ENCODE assay signal across 8 mouse cellular contexts in the genomic region with DNA sequence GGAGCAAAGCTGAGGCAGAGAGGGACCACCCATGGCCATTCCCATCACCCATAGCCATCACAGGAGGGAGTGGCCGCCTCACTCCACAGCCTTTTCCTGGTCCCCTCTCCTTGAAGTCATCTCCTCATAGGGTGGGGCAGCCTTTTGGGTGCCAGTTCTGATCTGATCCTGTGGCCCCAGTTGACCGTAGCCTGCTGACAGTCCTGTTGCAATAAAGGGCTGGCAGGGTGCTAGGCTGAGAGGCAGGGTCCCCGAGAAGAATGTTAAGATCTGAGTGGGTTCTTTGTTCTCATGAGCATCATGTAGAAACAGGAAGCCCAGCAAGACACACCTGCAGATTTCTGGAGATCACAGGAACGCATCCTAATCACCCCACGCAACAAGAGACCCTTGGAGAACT. TPM values are rescaled to one million over a fixed set of nuclear protein-coding genes. Genes with fewer than 3 reads are reported as not detected.
DNase-seq lines count a peak whose midpoint lies in the region; ATAC-seq and TF ChIP-seq lines count a peak whose summit lies in the region.

No protein-coding gene starts in this region.

- no peaks in the 10 kb centered on the region for H3K9me3 ChIP-seq in liver, embryonic 14.5 days (ENCODE audit: control insufficient read depth, low read length)

- TF ChIP-seq EP300 in liver, embryonic 14.5 days (IDR thresholded peaks at IDR 0.05; ENCODE audit: low read depth): no peak

- DNase-seq in testis, postnatal 14 days (ENCODE audit: low spot score): peak; percentile 4
- no peak for DNase-seq in testis, postnatal 10 days (ENCODE audit: low spot score)
- DNase-seq in heart, postnatal 4 days: peak; percentile 24
- DNase-seq in liver, embryonic 14.5 days (ENCODE audit: low read depth in 3 of 3, low spot score in 3 of 3): no peak
- DNase-seq in right cerebral cortex, postnatal 36 days (ENCODE audit: low spot score in 2 of 2): no peak
- no peak for DNase-seq in frontal cortex, adult 2 months (ENCODE audit: extremely low spot score in 1 of 2, low spot score in 1 of 2)

- no peak for TF ChIP-seq CTCF in liver, embryonic 14.5 days (IDR thresholded peaks at IDR 0.05; ENCODE audit: low read depth)
- no peak for TF ChIP-seq CTCF in small intestine, adult 2 months (IDR thresholded peaks at IDR 0.05; ENCODE audit: extremely low read depth, insufficient read length, insufficient replicate concordance, low read depth, low read length)

- ATAC-seq in liver, embryonic 14.5 days (ENCODE audit: insufficient read depth): no peak
- ATAC-seq in granulocyte monocyte progenitor cell, adult 5-6 weeks (replicated peaks; ENCODE audit: poor library complexity, severe bottlenecking): no peak

- H3K27ac ChIP-seq in liver, embryonic 14.5 days: no peak overlapping the region
- no peak overlapping the region for H3K27ac ChIP-seq in small intestine, adult 2 months (ENCODE audit: insufficient read depth, low read depth, low read length)

- H3K4me2 ChIP-seq in liver, embryonic 14.5 days (ENCODE audit: low read depth): peak overlapping the region; percentile 85

- H3K9ac ChIP-seq in liver, embryonic 14.5 days (replicated peaks): no peak overlapping the region

- no peaks in the 10 kb centered on the region; the same call in 1 of the 2 replicates for H3K27me3 ChIP-seq in liver, embryonic 14.5 days (ENCODE audit: control insufficient read depth, insufficient read depth, low read length)
- no peaks in the 10 kb centered on the region for H3K27me3 ChIP-seq in small intestine, adult 2 months (ENCODE audit: control insufficient read depth, insufficient read depth, low read length)

- peaks cover 53 to 61% of the 10 kb centered on the region in 2 experiments for H3K4me1 ChIP-seq in liver, embryonic 14.5 days (replicated peaks; ENCODE audit: control insufficient read depth in 2 of 2, insufficient read depth in 2 of 2, low read length in 1 of 2)
- peaks cover 10% of the 10 kb centered on the region for H3K4me1 ChIP-seq in small intestine, adult 2 months (ENCODE audit: control insufficient read depth, insufficient read depth, insufficient read length, low read length)

- 74% methylated on average over 5 of the region's 5 CpGs for WGBS in liver, embryonic 14.5 days (ENCODE audit: insufficient replicate concordance)
- 80% methylated on average over 5 of the region's 5 CpGs for WGBS in small intestine, adult 2 months

- peak overlapping the region in 1 of 2 experiments; percentile 56; a peak in 1 of 4 replicates for H3K4me3 ChIP-seq in liver, embryonic 14.5 days (ENCODE audit: insufficient read depth in 1 of 2, low read depth in 2 of 2, low read length in 2 of 2)
- peak overlapping the region; percentile 10; the same call in 1 of the 2 replicates for H3K4me3 ChIP-seq in small intestine, adult 2 months (ENCODE audit: low read depth, low read length)

- H3K36me3 ChIP-seq in liver, embryonic 14.5 days (replicated peaks; ENCODE audit: control insufficient read depth, insufficient read depth, low read depth): no peaks in the 10 kb centered on the region
- H3K36me3 ChIP-seq in small intestine, adult 2 months (ENCODE audit: control insufficient read depth, insufficient read depth, low read length): no peaks in the 10 kb centered on the region

- TF ChIP-seq POLR2A in small intestine, adult 2 months (IDR thresholded peaks at IDR 0.05; ENCODE audit: low read depth, low read length): no peak

RNA-seq across cellular contexts. Expression of a gene that starts 1.1 kb away (rescaled TPM):
- 10 to 100 TPM; 40.3 to 40.6 TPM for total RNA-seq in heart, postnatal 4 days (2021)
- 1.6 and 2.1 TPM in 2 replicates for polyA plus RNA-seq in liver, embryonic 14.5 days (2012; rRNA removed)
- polyA plus RNA-seq in liver, embryonic 14.5 days (2014; fragmentation: Nextera tagmentation; extraction: Ambion mirVana): 0.71 and 0.76 TPM in 2 replicates
- 2.2 and 3.3 TPM in 2 replicates for polyA plus RNA-seq in small intestine, adult 2 months (2012; rRNA removed)
- not detected in 2 replicates for total RNA-seq in granulocyte monocyte progenitor cell, adult 5-6 weeks (2014; fragmentation: Nextera tagmentation)
- total RNA-seq in granulocyte monocyte progenitor cell, adult 5-6 weeks (2017): not detected in 2 replicates
- polyA plus RNA-seq in frontal cortex, adult 2 months (2012; rRNA removed): 9.7 and 10.5 TPM in 2 replicates

RNA-seq across cellular contexts. Expression of a gene that starts 5.1 kb away (rescaled TPM):
- total RNA-seq in heart, postnatal 4 days (2021): not detected
- not detected in 2 replicates for polyA plus RNA-seq in liver, embryonic 14.5 days (2012; rRNA removed)
- not detected in 2 replicates for polyA plus RNA-seq in liver, embryonic 14.5 days (2014; fragmentation: Nextera tagmentation; extraction: Ambion mirVana)
- not detected in 2 replicates for polyA plus RNA-seq in small intestine, adult 2 months (2012; rRNA removed)
- not detected in 2 replicates for total RNA-seq in granulocyte monocyte progenitor cell, adult 5-6 weeks (2014; fragmentation: Nextera tagmentation)
- total RNA-seq in granulocyte monocyte progenitor cell, adult 5-6 weeks (2017): not detected in 2 replicates
- not detected in 2 replicates for polyA plus RNA-seq in frontal cortex, adult 2 months (2012; rRNA removed)

RNA-seq across cellular contexts. Expression of a gene that starts 31.7 kb away (rescaled TPM):
- total RNA-seq in heart, postnatal 4 days (2021): 10 to 100 TPM; 23.4 to 26.0 TPM
- 105 and 125 TPM in 2 replicates for polyA plus RNA-seq in liver, embryonic 14.5 days (2012; rRNA removed)
- 129 and 153 TPM in 2 replicates for polyA plus RNA-seq in liver, embryonic 14.5 days (2014; fragmentation: Nextera tagmentation; extraction: Ambion mirVana)
- polyA plus RNA-seq in small intestine, adult 2 months (2012; rRNA removed): 52.3 and 57.2 TPM in 2 replicates
- 66.9 and 115 TPM in 2 replicates for total RNA-seq in granulocyte monocyte progenitor cell, adult 5-6 weeks (2014; fragmentation: Nextera tagmentation)
- 30.3 and 40.6 TPM in 2 replicates for total RNA-seq in granulocyte monocyte progenitor cell, adult 5-6 weeks (2017)
- 104 and 114 TPM in 2 replicates for polyA plus RNA-seq in frontal cortex, adult 2 months (2012; rRNA removed)

RNA-seq across cellular contexts. Expression of a gene that starts 41.6 kb away (rescaled TPM):
- under 1 TPM; 0.52 to 0.79 TPM for total RNA-seq in heart, postnatal 4 days (2021)
- polyA plus RNA-seq in liver, embryonic 14.5 days (2012; rRNA removed): 0.93 and 1.0 TPM in 2 replicates
- polyA plus RNA-seq in liver, embryonic 14.5 days (2014; fragmentation: Nextera tagmentation; extraction: Ambion mirVana): 0.70 and 0.78 TPM in 2 replicates
- polyA plus RNA-seq in small intestine, adult 2 months (2012; rRNA removed): 1.9 and 2.7 TPM in 2 replicates
- not detected in 2 replicates for total RNA-seq in granulocyte monocyte progenitor cell, adult 5-6 weeks (2014; fragmentation: Nextera tagmentation)
- not detected in 2 replicates for total RNA-seq in granulocyte monocyte progenitor cell, adult 5-6 weeks (2017)
- polyA plus RNA-seq in frontal cortex, adult 2 months (2012; rRNA removed): 0.23 and 0.38 TPM in 2 replicates

RNA-seq across cellular contexts. Expression of a gene that starts 51.7 kb away (rescaled TPM):
- total RNA-seq in heart, postnatal 4 days (2021): 10 to 100 TPM; 76.5 to 78.4 TPM
- 11.0 and 12.4 TPM in 2 replicates for polyA plus RNA-seq in liver, embryonic 14.5 days (2012; rRNA removed)
- 2.7 and 3.0 TPM in 2 replicates for polyA plus RNA-seq in liver, embryonic 14.5 days (2014; fragmentation: Nextera tagmentation; extraction: Ambion mirVana)
- polyA plus RNA-seq in small intestine, adult 2 months (2012; rRNA removed): 57.7 and 95.1 TPM in 2 replicates
- 14.3 and 24.3 TPM in 2 replicates for total RNA-seq in granulocyte monocyte progenitor cell, adult 5-6 weeks (2014; fragmentation: Nextera tagmentation)
- total RNA-seq in granulocyte monocyte progenitor cell, adult 5-6 weeks (2017): 16.1 and 18.6 TPM in 2 replicates
- 73.7 and 79.6 TPM in 2 replicates for polyA plus RNA-seq in frontal cortex, adult 2 months (2012; rRNA removed)

Comparison
In these comparisons a context has a peak if more than half of its experiments do, and no peak if none do; other contexts are left out.
1. DNase-seq: peak in testis, postnatal 14 days (single experiment) and heart, postnatal 4 days (single experiment); none in testis, postnatal 10 days (single experiment), liver, embryonic 14.5 days (0 of 3), right cerebral cortex, postnatal 36 days (0 of 2) and frontal cortex, adult 2 months (0 of 2).